Mouse (Mus musculus): ENCODE data around the gene Hmgcs2. TPM values are rescaled to one million over a fixed set of nuclear protein-coding genes. Genes with fewer than 3 reads are reported as not detected.

The Hmgcs2 gene
- total and polyA plus RNA-seq, 3 experiments, result not detected

- no peak for DNase-seq (ENCODE audit: extremely low read depth)
- Histone ChIP-seq H3K9ac (ENCODE audit: insufficient read depth, low read depth) (no peak overlapping the region), H3K4me1 (ENCODE audit: control insufficient read depth in 1 of 2, insufficient read depth in 2 of 2) (no peaks in the 10 kb centered on the region), H3K9me3 (replicated peaks; ENCODE audit: low read length) (no peaks in the 10 kb centered on the region), H3K27ac (ENCODE audit: insufficient read depth, low read depth) (no peak overlapping the region), H3K79me2 (replicated peaks; ENCODE audit: control insufficient read depth, extremely low read depth, insufficient read depth, poor library complexity, severe bottlenecking) (no peaks in the 10 kb centered on the region), H3K27me3 (replicated peaks) (no peaks in the 10 kb centered on the region), H3K4me2 (ENCODE audit: insufficient read depth, low read depth, poor library complexity, severe bottlenecking) (peak overlapping the region; percentile 40; the same call in 1 of the 2 replicates), H3K4me3 (replicated peaks in 1 of 3; ENCODE audit: low read depth in 2 of 3, low read length in 2 of 3, poor library complexity in 1 of 3) (no peak overlapping the region), H3K36me3 (replicated peaks in 1 of 2; ENCODE audit: control insufficient read depth in 1 of 2, insufficient read depth in 1 of 2, low read length in 1 of 2) (no peaks in the 10 kb centered on the region)
- TF ChIP-seq POLR2AphosphoS2 (IDR thresholded peaks at IDR 0.05; ENCODE audit: low read depth, low read length) (no peak), RAD21 (IDR thresholded peaks at IDR 0.05; ENCODE audit: low read depth, low read length) (no peak), USF1 (IDR thresholded peaks at IDR 0.05; ENCODE audit: low read depth, low read length) (no peak), UBTF (IDR thresholded peaks at IDR 0.05; ENCODE audit: low read depth, low read length) (no peak), HCFC1 (IDR thresholded peaks at IDR 0.05; ENCODE audit: low read depth, low read length) (no peak), USF2 (conservative IDR thresholded peaks at IDR 0.05; ENCODE audit: low read depth, low read length) (no peak)
- dilution Hi-C loops (cut with MboI; ENCODE audit: extremely low pct_ligation_motif_present, extremely low pct_unique_long_range_greater_than_20kb, low sequenced_read_pairs) (no loop called here), in situ Hi-C loops (cut with MboI; ENCODE audit: low pct_ligation_motif_present, low pct_unique_long_range_greater_than_20kb, low sequenced_read_pairs) (no loop called here)
Observed at GRCm38 (mm10) chr3:98245892-98246291, 34.3 kb upstream of the Hmgcs2 start.

- no peak for DNase-seq (ENCODE audit: extremely low read depth)
- Histone ChIP-seq H3K79me2 (replicated peaks; ENCODE audit: control insufficient read depth, extremely low read depth, insufficient read depth, poor library complexity, severe bottlenecking) (no peaks in the 10 kb centered on the region), H3K4me1 (ENCODE audit: control insufficient read depth in 1 of 2, insufficient read depth in 2 of 2) (no peaks in the 10 kb centered on the region), H3K4me2 (ENCODE audit: insufficient read depth, low read depth, poor library complexity, severe bottlenecking) (no peak overlapping the region), H3K36me3 (replicated peaks in 1 of 2; ENCODE audit: control insufficient read depth in 1 of 2, insufficient read depth in 1 of 2, low read length in 1 of 2) (no peaks in the 10 kb centered on the region), H3K27ac (ENCODE audit: insufficient read depth, low read depth) (no peak overlapping the region), H3K9ac (ENCODE audit: insufficient read depth, low read depth) (no peak overlapping the region), H3K27me3 (replicated peaks) (no peaks in the 10 kb centered on the region), H3K4me3 (replicated peaks in 1 of 3; ENCODE audit: low read depth in 2 of 3, low read length in 2 of 3, poor library complexity in 1 of 3) (no peak overlapping the region), H3K9me3 (replicated peaks; ENCODE audit: low read length) (no peaks in the 10 kb centered on the region)
- TF ChIP-seq EP300 (IDR thresholded peaks at IDR 0.05; ENCODE audit: low read length), result no peak
- no peak for TF ChIP-seq E2F4 (IDR thresholded peaks at IDR 0.05; ENCODE audit: insufficient replicate concordance, low read depth, low read length)
- no peak for TF ChIP-seq UBTF (IDR thresholded peaks at IDR 0.05; ENCODE audit: low read depth, low read length)
- TF ChIP-seq ELF1 (IDR thresholded peaks at IDR 0.05; ENCODE audit: low read depth, low read length), result no peak
- no peak for TF ChIP-seq MXI1 (IDR thresholded peaks at IDR 0.05; ENCODE audit: low read depth, low read length)
- no peak for TF ChIP-seq ZC3H11A (IDR thresholded peaks at IDR 0.05; ENCODE audit: low read depth, low read length)
- no peak for TF ChIP-seq NELFE (IDR thresholded peaks at IDR 0.05; ENCODE audit: low read depth, low read length)
- no peak for TF ChIP-seq USF1 (IDR thresholded peaks at IDR 0.05; ENCODE audit: low read depth, low read length)
- no peak for TF ChIP-seq RAD21 (IDR thresholded peaks at IDR 0.05; ENCODE audit: low read depth, low read length)
- TF ChIP-seq JUND (conservative IDR thresholded peaks at IDR 0.05; ENCODE audit: low read depth, low read length), result no peak
- no peak for TF ChIP-seq NRF1 (IDR thresholded peaks at IDR 0.05; ENCODE audit: low read depth, low read length)
- no peak for TF ChIP-seq BHLHE40 (IDR thresholded peaks at IDR 0.05; ENCODE audit: low read depth, low read length)
- no peak for TF ChIP-seq MAZ (IDR thresholded peaks at IDR 0.05; ENCODE audit: low read depth, low read length)
- no peak for TF ChIP-seq ZMIZ1 (IDR thresholded peaks at IDR 0.05; ENCODE audit: low read depth, low read length)
- no peak for TF ChIP-seq ZNF384 (IDR thresholded peaks at IDR 0.05; ENCODE audit: low read depth, low read length)
- TF ChIP-seq MAFK (IDR thresholded peaks at IDR 0.05; ENCODE audit: insufficient replicate concordance, low read length), result no peak
- TF ChIP-seq POLR2AphosphoS2 (IDR thresholded peaks at IDR 0.05; ENCODE audit: low read depth, low read length), result no peak
- in situ Hi-C loops (cut with MboI; ENCODE audit: low pct_ligation_motif_present, low pct_unique_long_range_greater_than_20kb, low sequenced_read_pairs) (no loop called here), dilution Hi-C loops (cut with MboI; ENCODE audit: extremely low pct_ligation_motif_present, extremely low pct_unique_long_range_greater_than_20kb, low sequenced_read_pairs) (no loop called here)
Observed at GRCm38 (mm10) chr3:98246985-98247751, 33.1 kb upstream of the Hmgcs2 start.

Measured in CH12.LX (cell line).